ENCODE assay signal across 12 mouse cellular contexts in genomic region chr16:91140457-91140856, GRCm38 (mm10). TPM values are rescaled to one million over a fixed set of nuclear protein-coding genes. Genes with fewer than 3 reads are reported as not detected.
DNase-seq lines count a peak whose midpoint lies in the region; ATAC-seq and TF ChIP-seq lines count a peak whose summit lies in the region.
"Had no signal": no experiment of that assay in that cellular context is flagged by ENCODE, and none has a peak within 500 bp of the region (broad histone marks: within the 10 kb centered on the region; RNA-seq: fewer than 3 reads in every experiment).

No protein-coding gene starts in this region.

- no peak for TF ChIP-seq POLR2A in kidney, adult 2 months (IDR thresholded peaks at IDR 0.05; ENCODE audit: low read depth, low read length)
- TF ChIP-seq POLR2A in thymus, adult 2 months (IDR thresholded peaks at IDR 0.05; ENCODE audit: control insufficient read depth, extremely low read depth, insufficient read depth, low read length, poor library complexity), result no peak

- H3K27me3 ChIP-seq in heart, embryonic 12.5 days (replicated peaks), result peaks cover 40% of the 10 kb centered on the region
- peaks cover 12% of the 10 kb centered on the region; the same call in 1 of the 2 replicates for H3K27me3 ChIP-seq in forebrain, embryonic 12.5 days
- H3K27me3 ChIP-seq in limb, embryonic 11.5 days (ENCODE audit: control insufficient read depth, insufficient read depth, low read length), result peaks cover 19% of the 10 kb centered on the region
- peaks cover 65% of the 10 kb centered on the region for H3K27me3 ChIP-seq in neural tube, embryonic 14.5 days (ENCODE audit: control insufficient read depth, insufficient read depth, low read length)
- no peaks in the 10 kb centered on the region for H3K27me3 ChIP-seq in kidney, adult 2 months (replicated peaks; ENCODE audit: control insufficient read depth, insufficient read depth, low read length)
- H3K27me3 ChIP-seq in thymus, adult 2 months (ENCODE audit: control insufficient read depth, insufficient read depth, low read length), result no peaks in the 10 kb centered on the region; the same call in 1 of the 2 replicates

- 34% methylated on average over 10 of the region's 10 CpGs for WGBS in heart, embryonic 12.5 days
- WGBS in forebrain, embryonic 12.5 days, result 4% methylated on average over 10 of the region's 10 CpGs
- 9% methylated on average over 10 of the region's 10 CpGs for WGBS in limb, embryonic 11.5 days
- WGBS in neural tube, embryonic 14.5 days, result 3% methylated on average over 10 of the region's 10 CpGs
- 11% methylated on average over 10 of the region's 10 CpGs for WGBS in kidney, adult 2 months
- WGBS in thymus, adult 2 months, result 56% methylated on average over 10 of the region's 10 CpGs

- no peak for TF ChIP-seq CTCF in kidney, adult 2 months (conservative IDR thresholded peaks at IDR 0.05; ENCODE audit: insufficient read depth, insufficient read length, low read depth, low read length)
- TF ChIP-seq CTCF in thymus, adult 2 months (IDR thresholded peaks at IDR 0.05; ENCODE audit: borderline replicate concordance, control insufficient read depth, extremely low read depth, insufficient read depth, low read length, poor library complexity), result no peak

- H3K4me2 ChIP-seq in heart, embryonic 12.5 days, result peak overlapping the region; percentile 43; the same call in 1 of the 2 replicates
- peak overlapping the region; percentile 42 for H3K4me2 ChIP-seq in forebrain, embryonic 12.5 days
- no peak overlapping the region for H3K4me2 ChIP-seq in limb, embryonic 11.5 days (ENCODE audit: low read depth, severe bottlenecking)
- H3K4me2 ChIP-seq in neural tube, embryonic 14.5 days (ENCODE audit: low read depth, low read length), result 0 out of 2 replicates have a peak overlapping the region, but pooled peaks have one; percentile 5
- H3K4me2 ChIP-seq: embryonic facial prominence, embryonic 15.5 days; intestine, embryonic 15.5 days had no signal

- peaks cover 16% of the 10 kb centered on the region for H3K9me3 ChIP-seq in heart, embryonic 12.5 days (replicated peaks)
- peaks cover 13% of the 10 kb centered on the region; the same call in 1 of the 2 replicates for H3K9me3 ChIP-seq in forebrain, embryonic 12.5 days
- H3K9me3 ChIP-seq in limb, embryonic 11.5 days (ENCODE audit: control insufficient read depth, low read length), result no peaks in the 10 kb centered on the region
- H3K9me3 ChIP-seq in neural tube, embryonic 14.5 days (ENCODE audit: control insufficient read depth, low read length), result no peaks in the 10 kb centered on the region
- H3K9me3 ChIP-seq: intestine, embryonic 15.5 days had no signal

- ATAC-seq in heart, embryonic 12.5 days (ENCODE audit: insufficient number of reproducible peaks, low FRiP score), result no peak
- peak; percentile 96 for ATAC-seq in forebrain, embryonic 12.5 days (ENCODE audit: low FRiP score)
- peak; percentile 60; the same call in 1 of the 2 replicates for ATAC-seq in limb, embryonic 11.5 days (ENCODE audit: insufficient number of reproducible peaks, low FRiP score, low TSS enrichment, low read depth)
- ATAC-seq in neural tube, embryonic 14.5 days (ENCODE audit: low read depth), result peak; percentile 89
- ATAC-seq: intestine, embryonic 15.5 days had no signal

- intact Hi-C loops in heart, postnatal 10 days (cut with DNase I), result no loop called here

- 0 out of 2 replicates have a peak, but pooled peaks cover 4% of the 10 kb centered on the region for H3K4me1 ChIP-seq in heart, embryonic 12.5 days (replicated peaks)
- H3K4me1 ChIP-seq in forebrain, embryonic 12.5 days, result peaks cover 34% of the 10 kb centered on the region
- H3K4me1 ChIP-seq in limb, embryonic 11.5 days (ENCODE audit: control insufficient read depth, insufficient read depth, low read length), result 0 out of 2 replicates have a peak, but pooled peaks cover 3% of the 10 kb centered on the region
- H3K4me1 ChIP-seq in neural tube, embryonic 14.5 days (ENCODE audit: control insufficient read depth, insufficient read depth, low read length), result no peaks in the 10 kb centered on the region
- no peaks in the 10 kb centered on the region for H3K4me1 ChIP-seq in kidney, adult 2 months (ENCODE audit: control insufficient read depth, insufficient read depth, low read length)
- no peaks in the 10 kb centered on the region for H3K4me1 ChIP-seq in thymus, adult 2 months (replicated peaks; ENCODE audit: control insufficient read depth, insufficient read depth, low read length)
- H3K4me1 ChIP-seq: intestine, embryonic 15.5 days had no signal

- no peak overlapping the region for H3K4me3 ChIP-seq in heart, embryonic 12.5 days
- H3K4me3 ChIP-seq in forebrain, embryonic 12.5 days (replicated peaks), result no peak overlapping the region; the same call in 1 of the 2 replicates
- no peak overlapping the region for H3K4me3 ChIP-seq in limb, embryonic 11.5 days (ENCODE audit: low read depth, low read length)
- H3K4me3 ChIP-seq in neural tube, embryonic 14.5 days (ENCODE audit: low read depth, low read length), result no peak overlapping the region
- H3K4me3 ChIP-seq in kidney, adult 2 months (ENCODE audit: insufficient read depth, low read depth, low read length), result no peak overlapping the region
- H3K4me3 ChIP-seq in thymus, adult 2 months (ENCODE audit: control insufficient read depth, insufficient read depth, low read length), result no peak overlapping the region
- H3K4me3 ChIP-seq: embryonic facial prominence, embryonic 15.5 days; intestine, embryonic 15.5 days had no signal

- no peak overlapping the region for H3K9ac ChIP-seq in heart, embryonic 12.5 days
- no peak overlapping the region for H3K9ac ChIP-seq in forebrain, embryonic 12.5 days
- H3K9ac ChIP-seq in limb, embryonic 11.5 days (ENCODE audit: low read length), result no peak overlapping the region
- H3K9ac ChIP-seq in neural tube, embryonic 14.5 days (replicated peaks; ENCODE audit: low read depth, low read length), result no peak overlapping the region
- H3K9ac ChIP-seq: embryonic facial prominence, embryonic 15.5 days; intestine, embryonic 15.5 days had no signal

- H3K27ac ChIP-seq in heart, embryonic 12.5 days (ENCODE audit: poor library complexity, severe bottlenecking), result no peak overlapping the region
- peak overlapping the region; percentile 97 for H3K27ac ChIP-seq in forebrain, embryonic 12.5 days
- H3K27ac ChIP-seq in limb, embryonic 11.5 days (replicated peaks; ENCODE audit: low read depth, low read length), result no peak overlapping the region
- no peak overlapping the region for H3K27ac ChIP-seq in neural tube, embryonic 14.5 days (ENCODE audit: low read depth, low read length)
- no peak overlapping the region for H3K27ac ChIP-seq in kidney, adult 2 months (ENCODE audit: insufficient read depth, low read depth, low read length)
- H3K27ac ChIP-seq in thymus, adult 2 months (ENCODE audit: control insufficient read depth, insufficient read depth, low read length), result no peak overlapping the region
- H3K27ac ChIP-seq: embryonic facial prominence, embryonic 15.5 days; intestine, embryonic 15.5 days had no signal

- no peak for DNase-seq in heart, postnatal 10 days
- peak; percentile 44 for DNase-seq in limb, embryonic 11.5 days (ENCODE audit: low spot score)
- DNase-seq in kidney, adult 2 months, result no peak
- no peak for DNase-seq in kidney, adult 18-20 months
- no peak for DNase-seq in thymus, adult 2 months
- DNase-seq: heart, adult 11 months; lung, postnatal 10 days had no signal

- no peaks in the 10 kb centered on the region for H3K36me3 ChIP-seq in heart, embryonic 12.5 days
- no peaks in the 10 kb centered on the region for H3K36me3 ChIP-seq in forebrain, embryonic 12.5 days (replicated peaks)
- no peaks in the 10 kb centered on the region for H3K36me3 ChIP-seq in limb, embryonic 11.5 days (ENCODE audit: control insufficient read depth, insufficient read depth, low read length)
- no peaks in the 10 kb centered on the region for H3K36me3 ChIP-seq in neural tube, embryonic 14.5 days (ENCODE audit: control insufficient read depth, insufficient read depth, low read length)
- H3K36me3 ChIP-seq in kidney, adult 2 months (ENCODE audit: control insufficient read depth, insufficient read depth, low read length), result no peaks in the 10 kb centered on the region
- H3K36me3 ChIP-seq in thymus, adult 2 months (ENCODE audit: control insufficient read depth, insufficient read depth, low read length), result no peaks in the 10 kb centered on the region
- H3K36me3 ChIP-seq: embryonic facial prominence, embryonic 15.5 days; intestine, embryonic 15.5 days had no signal

RNA-seq across cellular contexts. Expression of gene 4932438H23Rik, which starts 45.5 kb away (rescaled TPM):
- 0.17 TPM in 1 of 2 replicates, not detected in the other for polyA plus RNA-seq in heart, embryonic 12.5 days (2016; fragmentation: Nextera tagmentation; extraction: Ambion mirVana)
- under 1 TPM in 1 of 2 experiments, not detected in 1; 0.19 TPM for total RNA-seq in heart, postnatal 10 days (2021)
- polyA plus RNA-seq in forebrain, embryonic 12.5 days (2016; fragmentation: Nextera tagmentation; extraction: Ambion mirVana), result 0.43 TPM in 1 of 2 replicates, not detected in the other
- not detected in 2 replicates for polyA plus RNA-seq in limb, embryonic 11.5 days (2014; fragmentation: Nextera tagmentation; extraction: Ambion mirVana)
- 0.37 and 0.41 TPM in 2 replicates for polyA plus RNA-seq in neural tube, embryonic 14.5 days (2014; fragmentation: Nextera tagmentation; extraction: Ambion mirVana)
- polyA plus RNA-seq in kidney, adult 2 months (2012; rRNA removed), result 0.14 and 0.42 TPM in 2 replicates
- polyA plus RNA-seq in thymus, adult 2 months (2012; rRNA removed), result 0.33 and 1.1 TPM in 2 replicates
